Mouse (Mus musculus): ENCODE measurements around the gene Ifi204.
"Not testable (repeated sequence)": the region's sequence is repeated elsewhere in the genome, so short reads cannot be mapped to it uniquely, and the experiment has no call there.

GRCm38 (mm10) chr1:173802207-173802606, 35.5 kb upstream of the Ifi204 start:
- not testable (repeated sequence) for TF ChIP-seq CTCF (IDR thresholded peaks at IDR 0.05; ENCODE audit: control insufficient read depth, insufficient read depth, low read length); POLR2A (IDR thresholded peaks at IDR 0.05; ENCODE audit: borderline replicate concordance, control insufficient read depth, low read depth, low read length)
